Mouse (Mus musculus) brain, embryonic 14.5 days (tissue): ENCODE results near the gene Tigd3. TPM values are rescaled to one million over a fixed set of nuclear protein-coding genes. Genes with fewer than 3 reads are reported as not detected.

Experiments used
- DNase-seq: peaks from one replicate; pipeline ENCODE4 v3.0.0-alpha.2; 2011; ENCODE audit warnings: low read depth
- CTCF ChIP-seq: fragments of 200-500 bp; IDR thresholded peaks from 2 replicates; pipeline ENCODE4 v1.5.1; 2012; ENCODE audit warnings: inconsistent platforms, mild to moderate bottlenecking, moderate library complexity, borderline replicate concordance; ENCODE audit not compliant: insufficient read depth, insufficient read length; ENCODE audit errors: extremely low read depth
- POLR2A ChIP-seq: fragments of 200-500 bp; IDR thresholded peaks from 2 replicates; pipeline ENCODE4 v1.6.1; 2012; ENCODE audit warnings: mild to moderate bottlenecking, inconsistent platforms, borderline replicate concordance; ENCODE audit not compliant: poor library complexity, insufficient read depth, insufficient read length, severe bottlenecking; ENCODE audit errors: extremely low read depth
- polyA plus RNA-seq: library from polyadenylated mRNA; depleted of rRNA; stranded (reverse); fragments of >200 nt; gene quantifications from 2 replicates; pipeline ENCODE4 v1.2.3, GENCODE M21; 2012

Tigd3 gene
- polyA plus RNA-seq, 1 experiment = 15.2 TPM

GRCm38 (mm10) chr19:5868096-5868495 lies 25.9 kb downstream of the Tigd3 start:
- DNase-seq = no peak
- TF ChIP-seq POLR2A (no peak), CTCF (no peak)

GRCm38 (mm10) chr19:5864710-5865398 lies 29.1 kb downstream of the Tigd3 start:
- DNase-seq = no peak
- TF ChIP-seq POLR2A (no peak), CTCF (no peak)

GRCm38 (mm10) chr19:5863776-5864175 lies 30.2 kb downstream of the Tigd3 start:
- no peak for TF ChIP-seq POLR2A

GRCm38 (mm10) chr19:5862335-5863085 lies 31.4 kb downstream of the Tigd3 start:
- DNase-seq = no peak
- TF ChIP-seq POLR2A (no peak), CTCF (peak; percentile 4; the same call in 1 of the 2 replicates)

More at GRCm38 (mm10) chr19:5863776-5864175, 30.2 kb downstream of the Tigd3 start:
- DNase-seq = no peak

- no peak for TF ChIP-seq CTCF
- no peak for TF ChIP-seq POLR2A
Measured at GRCm38 (mm10) chr19:5856604-5857003, 37.3 kb downstream of the Tigd3 start.

GRCm38 (mm10) chr19:5852035-5852722 lies 41.8 kb downstream of the Tigd3 start:
- no peak for DNase-seq
- no peak for TF ChIP-seq CTCF
- no peak for TF ChIP-seq POLR2A

More at GRCm38 (mm10) chr19:5856604-5857003, 37.3 kb downstream of the Tigd3 start:
- DNase-seq = no peak

- DNase-seq = peak; percentile 35
- TF ChIP-seq CTCF (no peak), POLR2A (no peak)
Measured at GRCm38 (mm10) chr19:5851481-5851971, 42.4 kb downstream of the Tigd3 start.

- no peak for DNase-seq
- no peak for TF ChIP-seq POLR2A
- no peak for TF ChIP-seq CTCF
Measured at GRCm38 (mm10) chr19:5850860-5851259, 43.1 kb downstream of the Tigd3 start.

GRCm38 (mm10) chr19:5849843-5850527 lies 44.0 kb downstream of the Tigd3 start:
- TF ChIP-seq POLR2A (no peak), CTCF (peak; percentile 98)
- peak; percentile 89 for DNase-seq

- DNase-seq = no peak
- no peak for TF ChIP-seq CTCF
- TF ChIP-seq POLR2A = no peak
Measured at GRCm38 (mm10) chr19:5848826-5849672, 44.9 kb downstream of the Tigd3 start.
